Mouse (Mus musculus): ENCODE measurements at regions not wholly inside any gene's neighbourhood (a gene's known extent, or its start where the extent isn't known, plus 50 kb on each side); places are given as distances from the start of the nearest gene placed in this dataset.
"Not testable (repeated sequence)": the region's sequence is repeated elsewhere in the genome, so short reads cannot be mapped to it uniquely, and the experiment has no call there.

GRCm38 (mm10) chr17:13583475-13584233 is 176.7 kb upstream of the Afdn start:
- no peak for ATAC-seq
- Histone ChIP-seq H3K4me1 (no peaks in the 10 kb centered on the region), H3K9ac (no peak overlapping the region), H3K4me2 (no peak overlapping the region), H3K4me3 (no peak overlapping the region), H3K36me3 (no peaks in the 10 kb centered on the region), H3K9me3 (replicated peaks) (peaks cover 23% of the 10 kb centered on the region), H3K27me3 (replicated peaks) (no peaks in the 10 kb centered on the region), H3K27ac (no peak overlapping the region)
- WGBS (ENCODE audit: insufficient replicate concordance): 72% methylated on average over 9 of the region's 9 CpGs

GRCm38 (mm10) chr17:13584394-13584793 is 175.9 kb upstream of the Afdn start:
- no peaks in the 10 kb centered on the region for H3K27me3 ChIP-seq (replicated peaks)
- no peak overlapping the region for H3K4me2 ChIP-seq
- H3K9ac ChIP-seq: no peak overlapping the region
- no peaks in the 10 kb centered on the region for H3K4me1 ChIP-seq
- peaks cover 23% of the 10 kb centered on the region for H3K9me3 ChIP-seq (replicated peaks)
- WGBS (ENCODE audit: insufficient replicate concordance): 60% methylated on average over 4 of the region's 4 CpGs
- H3K4me3 ChIP-seq: no peak overlapping the region
- H3K36me3 ChIP-seq: no peaks in the 10 kb centered on the region
- ATAC-seq: no peak
- no peak overlapping the region for H3K27ac ChIP-seq

- H3K27ac ChIP-seq; H3K27me3 ChIP-seq (replicated peaks); ATAC-seq; H3K4me1 ChIP-seq; H3K4me2 ChIP-seq; H3K4me3 ChIP-seq; H3K36me3 ChIP-seq; H3K9ac ChIP-seq: not testable (repeated sequence)
- 57% methylated on average over 1 of the region's 1 CpGs for WGBS (ENCODE audit: insufficient replicate concordance)
- peaks cover 19% of the 10 kb centered on the region for H3K9me3 ChIP-seq (replicated peaks)
Observed at GRCm38 (mm10) chr17:13590240-13590837, 170.0 kb upstream of the Afdn start.

Measured in liver, embryonic 12.5 days (tissue).